Mouse (Mus musculus): ENCODE results near the gene Retreg3.
"Not testable (repeated sequence)": the region's sequence is repeated elsewhere in the genome, so short reads cannot be mapped to it uniquely, and the experiment has no call there.

DNA sequence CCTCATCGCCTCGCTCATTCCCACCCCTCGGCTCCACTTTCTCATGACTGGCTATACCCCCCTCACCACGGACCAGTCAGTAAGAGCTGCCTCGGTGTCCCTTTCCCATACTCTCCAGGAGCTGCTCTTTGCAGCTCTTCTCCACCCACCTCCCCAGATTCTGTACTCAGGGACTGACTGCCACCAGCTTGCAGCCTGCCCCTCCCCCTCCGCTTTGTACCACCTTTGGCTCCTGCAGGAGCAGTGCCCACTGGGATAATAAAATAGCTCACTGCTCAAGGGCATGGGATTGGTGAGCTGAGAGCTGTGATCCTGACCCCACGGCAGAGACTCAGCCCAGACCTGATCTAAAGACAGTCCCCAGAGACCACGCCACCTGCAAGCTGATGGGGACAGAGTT is 4.8 kb upstream of the Retreg3 start:
- TF ChIP-seq POLR2A (IDR thresholded peaks at IDR 0.05; ENCODE audit: low read depth, low read length); CTCF (IDR thresholded peaks at IDR 0.05; ENCODE audit: extremely low read depth, insufficient read depth, insufficient read length, insufficient replicate concordance): not testable (repeated sequence)
